Mouse (Mus musculus) spleen, adult 2 months (tissue): ENCODE data around the gene Gpr183. TPM values are rescaled to one million over a fixed set of nuclear protein-coding genes. Genes with fewer than 3 reads are reported as not detected.
A peak's percentile ranks its signal among the peaks of the same experiment; 100 is the strongest.

Experiments
- DNase-seq, 2 experiments: peaks; one replicate each; pipeline versions ENCODE4 v3.0.0 to v3.0.0-alpha.2; 2012 to 2021; ENCODE audit warnings: low spot score in 2 of 2, low read depth in 1 of 2
- H3K27ac ChIP-seq: fragments of 200-500 bp; 2 replicates; pipeline ENCODE4 v1.5.1; 2012; ENCODE audit warnings: low read length, inconsistent platforms; ENCODE audit not compliant: insufficient read depth
- H3K27me3 ChIP-seq: fragments of 200-500 bp; 2 replicates; pipeline ENCODE4 v1.6.1; 2012; ENCODE audit warnings: mild to moderate bottlenecking, moderate library complexity, low read length, inconsistent platforms; ENCODE audit not compliant: control insufficient read depth, insufficient read depth
- H3K36me3 ChIP-seq: fragments of 200-500 bp; 2 replicates; pipeline ENCODE4 v1.6.1; 2012; ENCODE audit warnings: mild to moderate bottlenecking, low read length, inconsistent platforms; ENCODE audit not compliant: control insufficient read depth, insufficient read depth
- H3K4me1 ChIP-seq: fragments of 200-500 bp; 2 replicates; pipeline ENCODE4 v1.6.1; 2011; ENCODE audit warnings: inconsistent platforms; ENCODE audit not compliant: control insufficient read depth, insufficient read depth, insufficient read length
- H3K4me3 ChIP-seq: fragments of 200-500 bp; 2 replicates; pipeline ENCODE4 v1.5.1; 2011; ENCODE audit warnings: mild to moderate bottlenecking, inconsistent platforms; ENCODE audit not compliant: insufficient read depth, insufficient read length; ENCODE audit errors: extremely low read depth
- CTCF ChIP-seq: fragments of 200-500 bp; IDR thresholded peaks from 2 replicates; pipeline ENCODE4 v1.5.1; 2011; ENCODE audit warnings: mild to moderate bottlenecking, inconsistent platforms; ENCODE audit not compliant: insufficient read depth, insufficient read length, insufficient replicate concordance; ENCODE audit errors: extremely low read depth
- POLR2A ChIP-seq: fragments of 200-500 bp; IDR thresholded peaks from 2 replicates; pipeline ENCODE4 v1.6.1; 2011; ENCODE audit warnings: low read depth, low read length, inconsistent platforms
- WGBS: fragments of 180-500 bp; shearing (Covaris S2); methylation state at CpG from one replicate; pipeline ENCODE4 v1.1.7; 2018; 5-methylcytosine and 5-hydroxymethylcytosine counted together
- polyA plus RNA-seq: library from polyadenylated mRNA; depleted of rRNA; stranded (reverse); fragments of >200 nt; gene quantifications from 2 replicates; pipeline ENCODE4 v1.2.3, GENCODE M21; 2012

Gene Gpr183
- polyA plus RNA-seq, 1 experiment = 19.3 TPM

DNA sequence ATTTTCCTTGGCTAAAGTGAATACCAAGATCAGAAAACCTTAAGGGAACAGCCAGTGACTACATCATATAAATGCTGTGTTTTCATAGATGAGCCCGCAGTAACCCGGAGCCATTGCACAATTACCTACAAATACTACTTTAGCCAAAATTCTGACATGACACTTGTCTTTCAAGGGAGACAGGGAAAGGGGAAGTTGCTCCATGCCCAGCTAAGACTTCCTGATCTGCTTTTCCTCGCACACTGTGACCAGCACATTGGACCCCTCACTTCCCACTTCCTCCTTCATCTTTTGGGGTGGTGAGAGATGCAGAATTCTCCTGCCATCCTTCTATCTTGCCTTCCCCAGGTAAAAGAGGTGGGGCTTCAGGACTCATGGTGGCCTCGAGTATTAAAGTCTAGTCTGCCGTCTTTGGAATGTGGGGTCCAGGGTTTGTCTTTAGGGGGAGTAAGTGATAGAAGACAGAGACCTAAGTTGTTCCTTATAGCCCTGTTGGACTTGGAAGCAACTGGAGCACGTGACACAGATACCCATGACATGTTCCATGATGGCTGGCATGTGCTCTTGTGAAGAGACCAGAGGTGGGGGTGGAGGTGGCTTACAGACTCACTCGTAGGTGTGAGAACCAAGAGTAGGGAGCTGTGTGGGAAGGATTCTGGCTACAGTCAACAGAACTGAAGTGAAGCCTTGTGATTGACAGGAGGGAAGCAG lies 30.0 kb upstream of the Gpr183 start:
- Histone ChIP-seq H3K4me1 (peaks cover 42% of the 10 kb centered on the region), H3K4me3 (no peak overlapping the region), H3K36me3 (no peaks in the 10 kb centered on the region), H3K27ac (peak overlapping the region; percentile 89), H3K27me3 (no peaks in the 10 kb centered on the region)
- no peak for DNase-seq
- 77% methylated on average over 7 of the region's 7 CpGs for WGBS
- TF ChIP-seq CTCF = no peak
- TF ChIP-seq POLR2A = no peak

GRCm38 (mm10) chr14:121994171-121994700 lies 29.2 kb upstream of the Gpr183 start:
- Histone ChIP-seq H3K27ac (no peak overlapping the region), H3K36me3 (no peaks in the 10 kb centered on the region), H3K27me3 (no peaks in the 10 kb centered on the region), H3K4me1 (peaks cover 41% of the 10 kb centered on the region), H3K4me3 (no peak overlapping the region)
- 80% methylated on average over 17 of the region's 17 CpGs for WGBS
- no peak for DNase-seq
- TF ChIP-seq CTCF = no peak
- no peak for TF ChIP-seq POLR2A

DNA sequence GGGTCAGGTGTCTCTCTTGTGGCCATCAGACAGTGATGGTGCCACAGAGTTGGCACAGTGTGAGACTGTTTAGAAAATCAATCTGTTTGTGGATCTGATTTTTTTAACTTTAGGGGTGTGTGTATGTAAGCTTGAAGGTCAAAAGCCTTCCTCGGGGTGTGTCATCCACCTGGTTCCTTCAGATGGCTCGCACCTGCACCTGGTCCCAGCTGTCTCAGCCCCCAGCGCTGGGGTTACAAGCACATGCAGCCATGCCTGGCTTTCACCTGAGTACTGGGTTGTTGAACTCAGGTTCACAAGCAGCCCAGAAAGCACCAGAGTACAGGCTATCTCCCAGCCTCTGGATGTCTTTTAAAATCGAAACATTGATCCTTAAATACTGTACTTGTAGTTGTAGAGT lies 28.6 kb upstream of the Gpr183 start:
- no peak for TF ChIP-seq POLR2A
- no peak for TF ChIP-seq CTCF
- Histone ChIP-seq H3K27me3 (no peaks in the 10 kb centered on the region), H3K36me3 (no peaks in the 10 kb centered on the region), H3K27ac (no peak overlapping the region), H3K4me3 (no peak overlapping the region), H3K4me1 (peaks cover 41% of the 10 kb centered on the region)
- no peak for DNase-seq
- WGBS = 69% methylated on average over 4 of the region's 4 CpGs

DNA sequence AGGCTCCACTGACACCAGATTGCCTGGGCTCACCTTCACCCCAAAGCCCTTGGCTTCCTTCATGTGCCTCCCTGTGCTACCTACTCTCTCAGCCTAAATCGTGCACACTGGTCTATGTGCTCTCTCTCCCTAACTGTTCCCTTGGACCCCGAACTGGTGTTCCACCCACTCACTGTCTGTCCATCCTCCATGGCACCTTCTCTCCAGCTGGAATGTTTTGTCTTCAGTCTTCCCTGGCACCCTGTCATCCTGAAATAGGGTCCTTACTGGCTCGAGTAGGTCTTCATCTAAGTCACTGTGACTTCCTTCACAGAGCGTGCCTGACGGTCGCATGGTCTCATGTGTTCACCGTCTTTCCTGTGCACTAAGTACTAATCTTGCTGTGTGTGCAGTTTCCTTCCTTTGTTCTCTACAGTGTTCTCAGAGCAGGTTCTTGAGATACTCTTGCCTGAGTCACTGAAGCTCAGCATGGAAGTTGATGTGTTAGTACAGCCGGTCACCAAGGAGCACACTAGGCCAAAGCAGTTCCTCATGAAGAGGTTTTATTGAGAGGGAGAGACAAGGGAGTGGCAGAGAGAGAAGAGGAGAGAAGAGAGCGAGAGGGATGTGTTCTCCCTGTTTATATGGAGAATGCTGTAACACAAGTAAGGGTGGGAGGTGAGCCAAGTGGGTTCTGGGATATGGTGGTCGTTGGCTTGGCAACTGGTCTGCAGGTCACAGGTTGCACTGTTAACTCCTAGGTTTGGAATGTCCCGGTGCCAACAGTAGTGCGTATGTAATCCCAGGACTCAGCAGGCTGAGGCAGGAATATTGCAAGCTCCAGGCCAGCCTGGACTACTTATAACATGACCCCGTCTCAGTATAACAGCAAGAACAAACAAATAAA lies 27.6 kb upstream of the Gpr183 start:
- H3K36me3 ChIP-seq = no peaks in the 10 kb centered on the region
- H3K4me1 ChIP-seq = peaks cover 41% of the 10 kb centered on the region
- H3K4me3 ChIP-seq = no peak overlapping the region
- H3K27ac ChIP-seq = peak overlapping the region; percentile 66
- no peaks in the 10 kb centered on the region for H3K27me3 ChIP-seq
- TF ChIP-seq CTCF (no peak), POLR2A (no peak)
- DNase-seq = no peak
- 57% methylated on average over 13 of the region's 13 CpGs for WGBS

GRCm38 (mm10) chr14:121991921-121992320 lies 26.9 kb upstream of the Gpr183 start:
- H3K4me1 ChIP-seq = peaks cover 42% of the 10 kb centered on the region
- TF ChIP-seq CTCF (no peak), POLR2A (no peak)
- peak overlapping the region; percentile 66 for H3K27ac ChIP-seq
- H3K4me3 ChIP-seq = no peak overlapping the region
- DNase-seq = no peak
- no peaks in the 10 kb centered on the region for H3K27me3 ChIP-seq
- no peaks in the 10 kb centered on the region for H3K36me3 ChIP-seq

DNA sequence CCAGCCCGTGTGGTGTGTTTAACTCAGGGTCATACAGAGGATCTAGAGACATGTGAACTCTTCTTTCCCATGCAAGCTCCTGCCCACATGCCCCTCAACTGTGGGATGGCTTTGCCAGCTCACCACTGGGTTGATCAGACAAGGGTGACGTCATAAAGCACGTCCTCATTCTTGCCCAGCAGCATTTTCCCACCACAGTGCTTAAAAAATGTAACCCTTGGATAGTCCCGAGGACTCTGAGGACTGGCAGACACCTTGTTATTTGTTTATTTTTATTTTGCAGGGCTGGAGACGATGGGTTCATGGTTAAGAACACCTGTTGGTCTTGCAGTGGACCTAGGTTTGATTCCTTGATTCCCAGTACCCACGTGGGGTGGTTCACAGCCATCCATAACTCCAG lies 25.9 kb upstream of the Gpr183 start:
- Histone ChIP-seq H3K4me3 (no peak overlapping the region), H3K36me3 (no peaks in the 10 kb centered on the region), H3K27ac (no peak overlapping the region), H3K4me1 (peaks cover 37% of the 10 kb centered on the region), H3K27me3 (no peaks in the 10 kb centered on the region)
- no peak for TF ChIP-seq POLR2A
- TF ChIP-seq CTCF = no peak
- DNase-seq = no peak
- 92% methylated on average over 6 of the region's 6 CpGs for WGBS
